Mouse (Mus musculus) myocyte (in vitro differentiated cells): Measurements from ENCODE around the gene Pklr. TPM values are rescaled to one million over a fixed set of nuclear protein-coding genes. Genes with fewer than 3 reads are reported as not detected.

ENCODE experiments used
- H3K27me3 ChIP-seq: one replicate; pipeline ENCODE4 v1.6.1; 2011; ENCODE audit not compliant: control insufficient read depth, insufficient read depth, insufficient read length
- H3K36me3 ChIP-seq: one replicate; pipeline ENCODE4 v1.6.1; 2011; ENCODE audit not compliant: control insufficient read depth, insufficient read depth
- H3K4me2 ChIP-seq: one replicate; pipeline ENCODE4 v1.6.1; 2011; ENCODE audit warnings: low read depth, control low read depth
- H3K4me3 ChIP-seq: one replicate; pipeline ENCODE4 v1.5.1; 2011; ENCODE audit warnings: mild to moderate bottlenecking, control low read depth, moderate library complexity
- H3K79me2 ChIP-seq: one replicate; pipeline ENCODE4 v1.6.1; 2011; ENCODE audit not compliant: control insufficient read depth, insufficient read depth
- H3ac ChIP-seq: one replicate; pipeline ENCODE4 v1.6.1; 2011; ENCODE audit not compliant: control insufficient read depth, insufficient read length
- CEBPB ChIP-seq: IDR thresholded peaks from 2 replicates; pipeline ENCODE4 v1.6.1; 2011; ENCODE audit warnings: mild to moderate bottlenecking, moderate library complexity; ENCODE audit not compliant: poor library complexity, insufficient read depth, severe bottlenecking
- E2F4 ChIP-seq: IDR thresholded peaks from one replicate; pipeline ENCODE4 v1.6.1; 2011; ENCODE audit warnings: mild to moderate bottlenecking, control low read depth, moderate library complexity; ENCODE audit not compliant: insufficient read depth
- MAX ChIP-seq: IDR thresholded peaks from one replicate; pipeline ENCODE4 v1.6.1; 2011; ENCODE audit warnings: low read depth, mild to moderate bottlenecking, control low read depth
- MYOD1 ChIP-seq, 3 experiments: IDR thresholded peaks; one replicate each; pipeline ENCODE4 v1.6.1; 2011; ENCODE audit warnings: control low read depth in 2 of 3, low read depth in 2 of 3, mild to moderate bottlenecking in 2 of 3, moderate library complexity in 1 of 3; ENCODE audit not compliant: insufficient read length in 2 of 3, control insufficient read depth in 1 of 3
- MYOG ChIP-seq, 3 experiments: IDR thresholded peaks; one replicate each; pipeline ENCODE4 v1.6.1; 2011; ENCODE audit warnings: control low read depth in 2 of 3, low read depth in 2 of 3, mild to moderate bottlenecking in 2 of 3; ENCODE audit not compliant: insufficient read length in 2 of 3, control insufficient read depth in 1 of 3, insufficient read depth in 1 of 3
- POLR2A ChIP-seq: IDR thresholded peaks from one replicate; pipeline ENCODE4 v1.6.1; 2011; ENCODE audit warnings: low read depth, mild to moderate bottlenecking, control low read depth, moderate library complexity; ENCODE audit not compliant: insufficient read length
- POLR2AphosphoS2 ChIP-seq: IDR thresholded peaks from one replicate; pipeline ENCODE4 v1.6.1; 2011; ENCODE audit warnings: low read depth, control low read depth; ENCODE audit not compliant: insufficient read length
- REST ChIP-seq: IDR thresholded peaks from one replicate; pipeline ENCODE4 v1.6.1; 2011; ENCODE audit warnings: mild to moderate bottlenecking, control low read depth, moderate library complexity; ENCODE audit not compliant: insufficient read depth, insufficient read length
- SRF ChIP-seq: IDR thresholded peaks from one replicate; pipeline ENCODE4 v1.6.1; 2011; ENCODE audit warnings: low read depth; ENCODE audit not compliant: control insufficient read depth, insufficient read length
- TCF12 ChIP-seq: IDR thresholded peaks from one replicate; pipeline ENCODE4 v1.6.1; 2011; ENCODE audit warnings: mild to moderate bottlenecking, control low read depth; ENCODE audit not compliant: poor library complexity, insufficient read depth, severe bottlenecking
- TCF3 ChIP-seq: IDR thresholded peaks from one replicate; pipeline ENCODE4 v1.6.1; 2011; ENCODE audit warnings: low read depth, control low read depth; ENCODE audit not compliant: insufficient read length
- USF1 ChIP-seq: IDR thresholded peaks from one replicate; pipeline ENCODE4 v1.6.1; 2011; ENCODE audit warnings: low read depth, mild to moderate bottlenecking, control low read depth, moderate library complexity
- polyA plus RNA-seq: library from polyadenylated mRNA; unstranded; fragments of >200 nt; fragmentation: generic; extraction: Trizol; gene quantifications from one replicate; pipeline ENCODE4 v1.2.1, GENCODE M21; 2012; ENCODE audit warnings: missing spikeins

Gene Pklr
- polyA plus RNA-seq, 1 experiment = not detected

DNA sequence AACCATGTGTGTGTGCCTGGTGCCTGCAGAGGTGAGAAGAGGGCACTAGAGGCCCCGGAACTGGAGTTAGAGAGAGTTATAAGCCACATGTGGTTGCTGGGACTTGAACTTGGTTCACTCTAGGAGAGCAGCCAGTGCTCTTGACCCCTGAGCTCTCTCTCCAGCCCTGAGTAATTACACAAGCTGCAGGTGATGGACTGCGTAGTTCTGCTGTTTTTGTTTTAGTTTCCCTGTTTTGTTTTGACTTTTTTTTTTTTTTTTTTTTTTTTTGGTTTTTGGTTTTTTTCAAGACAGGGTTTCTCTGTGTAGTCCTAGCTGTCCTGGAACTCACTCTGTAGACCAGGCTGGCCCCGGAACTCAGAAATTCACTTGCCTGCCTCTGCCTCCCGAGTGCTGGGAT lies 25.8 kb downstream of the Pklr start:
- no peaks in the 10 kb centered on the region for H3K36me3 ChIP-seq
- H3K27me3 ChIP-seq = peaks cover 16% of the 10 kb centered on the region
- H3K4me3 ChIP-seq = no peak overlapping the region
- no peak for TF ChIP-seq TCF3
- TF ChIP-seq MYOD1 (IDR thresholded peaks at IDR 0.05; ENCODE audit: control insufficient read depth in 1 of 3, insufficient read length in 2 of 3, low read depth in 2 of 3) = no peak
- no peak for TF ChIP-seq MYOG (IDR thresholded peaks at IDR 0.05; ENCODE audit: control insufficient read depth in 1 of 3, insufficient read depth in 1 of 3, insufficient read length in 2 of 3, low read depth in 2 of 3)
- no peak for TF ChIP-seq MAX
- TF ChIP-seq TCF12 = no peak
- no peak for TF ChIP-seq SRF
- TF ChIP-seq REST = no peak
- TF ChIP-seq USF1 = no peak
- no peak for TF ChIP-seq CEBPB
- no peak for TF ChIP-seq POLR2AphosphoS2
- no peak for TF ChIP-seq E2F4
- TF ChIP-seq POLR2A = no peak
- H3K79me2 ChIP-seq = peaks cover 16% of the 10 kb centered on the region
- no peak overlapping the region for H3K4me2 ChIP-seq
- no peak overlapping the region for H3ac ChIP-seq

DNA sequence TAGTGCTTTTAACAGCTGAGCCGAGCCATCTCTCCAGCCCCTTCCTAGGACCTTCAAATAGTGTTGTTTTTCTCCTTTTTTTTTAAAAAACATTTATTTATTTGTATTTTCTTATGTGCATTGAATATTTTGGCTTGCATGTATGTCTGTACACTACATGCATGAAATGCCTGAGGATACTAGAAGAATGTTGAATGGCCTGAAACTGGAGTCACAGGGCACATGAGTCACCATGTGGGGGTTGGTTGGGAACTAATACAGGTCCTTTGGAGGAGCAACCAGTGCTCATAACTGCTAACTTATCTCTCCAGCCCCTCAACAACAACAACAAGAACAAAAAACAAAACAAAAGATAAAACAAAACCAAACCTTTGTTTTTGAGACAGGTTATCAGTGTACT lies 27.2 kb downstream of the Pklr start:
- Histone ChIP-seq H3K79me2 (peaks cover 21% of the 10 kb centered on the region), H3K27me3 (peaks cover 14% of the 10 kb centered on the region), H3K4me2 (peak overlapping the region; percentile 32), H3K4me3 (no peak overlapping the region), H3K36me3 (peaks cover 12% of the 10 kb centered on the region), H3ac (no peak overlapping the region)
- TF ChIP-seq MYOG (IDR thresholded peaks at IDR 0.05; ENCODE audit: control insufficient read depth in 1 of 3, insufficient read depth in 1 of 3, insufficient read length in 2 of 3, low read depth in 2 of 3) (no peak), USF1 (peak; percentile 95), TCF3 (no peak), SRF (no peak), POLR2A (no peak), E2F4 (no peak)

- TF ChIP-seq TCF12 (no peak), MYOD1 (IDR thresholded peaks at IDR 0.05; ENCODE audit: control insufficient read depth in 1 of 3, insufficient read length in 2 of 3, low read depth in 2 of 3) (no peak), REST (no peak), SRF (no peak), POLR2A (no peak), TCF3 (no peak), MYOG (IDR thresholded peaks at IDR 0.05; ENCODE audit: control insufficient read depth in 1 of 3, insufficient read depth in 1 of 3, insufficient read length in 2 of 3, low read depth in 2 of 3) (no peak), CEBPB (no peak), E2F4 (no peak), USF1 (no peak), MAX (no peak), POLR2AphosphoS2 (no peak)
- peaks cover 8% of the 10 kb centered on the region for H3K27me3 ChIP-seq
Observed at GRCm38 (mm10) chr3:89163643-89164245, 27.8 kb downstream of the Pklr start.

GRCm38 (mm10) chr3:89164506-89165267 lies 28.7 kb downstream of the Pklr start, which contains the start of gene Clk2:
Gene Clk2 (plus strand): TSS chr3:89164795.
- peaks cover 3% of the 10 kb centered on the region for H3K27me3 ChIP-seq
- peaks cover 21% of the 10 kb centered on the region for H3K79me2 ChIP-seq
- peak within 1 kb of the TSS; percentile 71 for H3K4me3 ChIP-seq
- H3K36me3 ChIP-seq = peaks cover 21% of the 10 kb centered on the region
- TF ChIP-seq MYOD1 (IDR thresholded peaks at IDR 0.05; ENCODE audit: control insufficient read depth in 1 of 3, insufficient read length in 2 of 3, low read depth in 2 of 3) (no peak), USF1 (peak; percentile 46), POLR2AphosphoS2 (peak; percentile 76), MYOG (IDR thresholded peaks at IDR 0.05; ENCODE audit: control insufficient read depth in 1 of 3, insufficient read depth in 1 of 3, insufficient read length in 2 of 3, low read depth in 2 of 3) (peak in 1 of 3 experiments; percentile 4), POLR2A (peak; percentile 82), E2F4 (no peak)
- peak within 1 kb of the TSS; percentile 97 for H3K4me2 ChIP-seq
- peak within 1 kb of the TSS; percentile 47 for H3ac ChIP-seq

More at GRCm38 (mm10) chr3:89163643-89164245, 27.8 kb downstream of the Pklr start:
- Histone ChIP-seq H3K4me3 (peak overlapping the region; percentile 71), H3K36me3 (peaks cover 15% of the 10 kb centered on the region), H3K4me2 (peak overlapping the region; percentile 77), H3K79me2 (peaks cover 21% of the 10 kb centered on the region), H3ac (no peak overlapping the region)

GRCm38 (mm10) chr3:89165268-89165870 lies 29.4 kb downstream of the Pklr start:
- Histone ChIP-seq H3K27me3 (no peaks in the 10 kb centered on the region), H3K79me2 (peaks cover 21% of the 10 kb centered on the region), H3K4me3 (peak overlapping the region; percentile 71), H3ac (peak overlapping the region; percentile 47), H3K36me3 (peaks cover 27% of the 10 kb centered on the region), H3K4me2 (peak overlapping the region; percentile 97)
- TF ChIP-seq MYOG (IDR thresholded peaks at IDR 0.05; ENCODE audit: control insufficient read depth in 1 of 3, insufficient read depth in 1 of 3, insufficient read length in 2 of 3, low read depth in 2 of 3) (no peak), TCF3 (no peak), MAX (no peak), REST (no peak), POLR2AphosphoS2 (no peak), MYOD1 (IDR thresholded peaks at IDR 0.05; ENCODE audit: control insufficient read depth in 1 of 3, insufficient read length in 2 of 3, low read depth in 2 of 3) (no peak)
